Mouse (Mus musculus) limb, embryonic 12.5 days (tissue): ENCODE measurements around the gene Akt3. TPM values are rescaled to one million over a fixed set of nuclear protein-coding genes. Genes with fewer than 3 reads are reported as not detected.
A peak's percentile ranks its signal among the peaks of the same experiment; 100 is the strongest.

Experiments used
- ATAC-seq: fragments of 200-750 bp; cut with Nextera tagmentation; 2 replicates; pipeline ENCODE4 v1.8.0; 2017; ENCODE audit warnings: low read depth, moderate TSS enrichment; ENCODE audit not compliant: insufficient number of reproducible peaks, insufficient read depth, low FRiP score, low TSS enrichment
- H3K27ac ChIP-seq: fragments of 300-500 bp; sonication (generic); 2 replicates; pipeline ENCODE4 v1.5.1; 2016; ENCODE audit warnings: mild to moderate bottlenecking, moderate library complexity
- H3K27me3 ChIP-seq: fragments of 300-500 bp; sonication (generic); 2 replicates; pipeline ENCODE4 v1.6.1; 2016; ENCODE audit warnings: mild to moderate bottlenecking, moderate library complexity
- H3K36me3 ChIP-seq: fragments of 300-500 bp; sonication (generic); 2 replicates; pipeline ENCODE4 v1.6.1; 2016; ENCODE audit warnings: mild to moderate bottlenecking, moderate library complexity
- H3K4me1 ChIP-seq: fragments of 300-500 bp; sonication (generic); replicated peaks from 2 replicates; pipeline ENCODE4 v1.6.1; 2016
- H3K4me2 ChIP-seq: fragments of 300-500 bp; sonication (generic); 2 replicates; pipeline ENCODE4 v1.6.1; 2016; ENCODE audit warnings: mild to moderate bottlenecking, moderate library complexity
- H3K4me3 ChIP-seq: fragments of 300-500 bp; sonication (generic); replicated peaks from 2 replicates; pipeline ENCODE4 v1.5.1; 2016; ENCODE audit warnings: mild to moderate bottlenecking
- H3K9ac ChIP-seq: fragments of 300-500 bp; sonication (generic); replicated peaks from 2 replicates; pipeline ENCODE4 v1.6.1; 2016; ENCODE audit warnings: mild to moderate bottlenecking, moderate library complexity
- H3K9me3 ChIP-seq: fragments of 300-500 bp; sonication (generic); 2 replicates; pipeline ENCODE4 v1.6.1; 2016; ENCODE audit warnings: mild to moderate bottlenecking, moderate library complexity
- WGBS: fragments of 180-500 bp; shearing (Covaris S2); methylation state at CpG from one replicate; pipeline ENCODE4 v1.1.7; 2016; 5-methylcytosine and 5-hydroxymethylcytosine counted together
- polyA plus RNA-seq: library from polyadenylated mRNA; unstranded; fragments of >200 nt; fragmentation: Nextera tagmentation; extraction: Ambion mirVana; gene quantifications from 2 replicates; pipeline ENCODE4 v1.2.1, GENCODE M21; 2016

Gene Akt3
- 9.1 and 9.8 TPM in 2 replicates for polyA plus RNA-seq

- WGBS, result no CpG with 5 or more reads among the region's 32 CpGs
- peak; percentile 12 for ATAC-seq
- peak within 1 kb of the TSS; percentile 89 for H3K4me2 ChIP-seq
- peak within 1 kb of the TSS; percentile 96 for H3K9ac ChIP-seq
- H3K27me3 ChIP-seq, result no peaks in the 10 kb centered on the region
- peaks cover 22% of the 10 kb centered on the region for H3K4me1 ChIP-seq
- peak within 1 kb of the TSS; percentile 96 for H3K4me3 ChIP-seq
- no peaks in the 10 kb centered on the region for H3K9me3 ChIP-seq
- H3K36me3 ChIP-seq, result no peaks in the 10 kb centered on the region
- H3K27ac ChIP-seq, result peak within 1 kb of the TSS; percentile 99
Observed at GRCm38 (mm10) chr1:177258034-177258342, at the start of gene Akt3. Akt3 (minus strand) TSS chr1:177258203.

- no peak overlapping the region for H3K27ac ChIP-seq
- no peaks in the 10 kb centered on the region for H3K9me3 ChIP-seq
- H3K4me3 ChIP-seq, result no peak overlapping the region
- H3K9ac ChIP-seq, result no peak overlapping the region
- no peaks in the 10 kb centered on the region for H3K4me1 ChIP-seq
- H3K27me3 ChIP-seq, result no peaks in the 10 kb centered on the region
- no peak overlapping the region for H3K4me2 ChIP-seq
- H3K36me3 ChIP-seq, result no peaks in the 10 kb centered on the region
- no peak for ATAC-seq
- WGBS, result 88% methylated on average over 11 of the region's 11 CpGs
Observed at GRCm38 (mm10) chr1:177307549-177307948, 49.5 kb upstream of the Akt3 start.

GRCm38 (mm10) chr1:177298231-177298630, 40.2 kb upstream of the Akt3 start:
- no peak overlapping the region for H3K4me3 ChIP-seq
- ATAC-seq, result no peak
- no peak overlapping the region for H3K9ac ChIP-seq
- no peaks in the 10 kb centered on the region for H3K27me3 ChIP-seq
- H3K9me3 ChIP-seq, result no peaks in the 10 kb centered on the region
- no peak overlapping the region for H3K27ac ChIP-seq
- 92% methylated on average over 1 of the region's 1 CpGs for WGBS
- no peaks in the 10 kb centered on the region for H3K4me1 ChIP-seq
- H3K4me2 ChIP-seq, result no peak overlapping the region
- no peaks in the 10 kb centered on the region for H3K36me3 ChIP-seq

- H3K9me3 ChIP-seq, result no peaks in the 10 kb centered on the region
- H3K4me1 ChIP-seq, result peaks cover 3% of the 10 kb centered on the region; the same call in 1 of the 2 replicates
- 31% methylated on average over 3 of the region's 3 CpGs for WGBS
- H3K27me3 ChIP-seq, result no peaks in the 10 kb centered on the region
- ATAC-seq, result no peak
- no peak overlapping the region for H3K27ac ChIP-seq
- no peaks in the 10 kb centered on the region for H3K36me3 ChIP-seq
- H3K4me3 ChIP-seq, result no peak overlapping the region
- H3K9ac ChIP-seq, result no peak overlapping the region
- no peak overlapping the region for H3K4me2 ChIP-seq
Observed at GRCm38 (mm10) chr1:177286764-177287163, 28.8 kb upstream of the Akt3 start.

GRCm38 (mm10) chr1:177281925-177282324, 23.9 kb upstream of the Akt3 start:
- no peak for ATAC-seq
- H3K27ac ChIP-seq, result no peak overlapping the region

GRCm38 (mm10) chr1:177277361-177277760, 19.4 kb upstream of the Akt3 start:
- H3K27ac ChIP-seq, result no peak overlapping the region
- ATAC-seq, result no peak
- no peaks in the 10 kb centered on the region for H3K9me3 ChIP-seq
- H3K4me3 ChIP-seq, result no peak overlapping the region
- no peak overlapping the region for H3K9ac ChIP-seq
- 0 out of 2 replicates have a peak, but pooled peaks cover 5% of the 10 kb centered on the region for H3K4me1 ChIP-seq
- H3K4me2 ChIP-seq, result no peak overlapping the region
- no peaks in the 10 kb centered on the region for H3K36me3 ChIP-seq
- H3K27me3 ChIP-seq, result no peaks in the 10 kb centered on the region
- 90% methylated on average over 5 of the region's 5 CpGs for WGBS

More at GRCm38 (mm10) chr1:177281925-177282324, 23.9 kb upstream of the Akt3 start:
- Histone ChIP-seq H3K4me1 (peaks cover 8% of the 10 kb centered on the region; the same call in 1 of the 2 replicates), H3K4me2 (no peak overlapping the region), H3K36me3 (no peaks in the 10 kb centered on the region), H3K9ac (no peak overlapping the region), H3K4me3 (no peak overlapping the region), H3K9me3 (no peaks in the 10 kb centered on the region), H3K27me3 (no peaks in the 10 kb centered on the region)

GRCm38 (mm10) chr1:177267645-177268044, 9.6 kb upstream of the Akt3 start:
- Histone ChIP-seq H3K9me3 (no peaks in the 10 kb centered on the region), H3K4me1 (0 out of 2 replicates have a peak, but pooled peaks cover 3% of the 10 kb centered on the region), H3K4me2 (no peak overlapping the region), H3K4me3 (no peak overlapping the region), H3K27me3 (no peaks in the 10 kb centered on the region), H3K36me3 (no peaks in the 10 kb centered on the region), H3K9ac (no peak overlapping the region), H3K27ac (no peak overlapping the region)
- WGBS, result 69% methylated on average over 1 of the region's 1 CpGs
- no peak for ATAC-seq

- ATAC-seq, result no peak
- H3K4me1 ChIP-seq, result peaks cover 22% of the 10 kb centered on the region
- no peaks in the 10 kb centered on the region for H3K27me3 ChIP-seq
- H3K36me3 ChIP-seq, result no peaks in the 10 kb centered on the region
- no peak overlapping the region for H3K9ac ChIP-seq
- no peak overlapping the region for H3K4me3 ChIP-seq
- no peaks in the 10 kb centered on the region for H3K9me3 ChIP-seq
- H3K27ac ChIP-seq, result no peak overlapping the region
- H3K4me2 ChIP-seq, result no peak overlapping the region
- 72% methylated on average over 2 of the region's 2 CpGs for WGBS
Observed at GRCm38 (mm10) chr1:177262926-177263325, 4.9 kb upstream of the Akt3 start.

GRCm38 (mm10) chr1:177260796-177261195, 2.8 kb upstream of the Akt3 start:
- no peak overlapping the region for H3K9ac ChIP-seq
- no peak overlapping the region for H3K4me2 ChIP-seq
- H3K9me3 ChIP-seq, result no peaks in the 10 kb centered on the region
- H3K27ac ChIP-seq, result no peak overlapping the region; the same call in 1 of the 2 replicates
- no peaks in the 10 kb centered on the region for H3K36me3 ChIP-seq
- WGBS, result 61% methylated on average over 4 of the region's 4 CpGs
- H3K27me3 ChIP-seq, result no peaks in the 10 kb centered on the region
- no peak overlapping the region for H3K4me3 ChIP-seq
- H3K4me1 ChIP-seq, result peaks cover 22% of the 10 kb centered on the region
- ATAC-seq, result no peak

- WGBS, result 19% methylated on average over 16 of the region's 16 CpGs
- no peak for ATAC-seq
- peak overlapping the region; percentile 96 for H3K9ac ChIP-seq
- H3K4me2 ChIP-seq, result peak overlapping the region; percentile 89
- no peaks in the 10 kb centered on the region for H3K36me3 ChIP-seq
- H3K27me3 ChIP-seq, result no peaks in the 10 kb centered on the region
- H3K27ac ChIP-seq, result peak overlapping the region; percentile 99
- H3K9me3 ChIP-seq, result no peaks in the 10 kb centered on the region
- peak overlapping the region; percentile 96 for H3K4me3 ChIP-seq
- H3K4me1 ChIP-seq, result peaks cover 22% of the 10 kb centered on the region
Observed at GRCm38 (mm10) chr1:177259038-177259600, 1.1 kb upstream of the Akt3 start.

GRCm38 (mm10) chr1:177258343-177259037, 487 bp upstream of the Akt3 start:
- H3K4me3 ChIP-seq, result peak overlapping the region; percentile 96
- ATAC-seq, result peak; percentile 92
- peak overlapping the region; percentile 89 for H3K4me2 ChIP-seq
- H3K27me3 ChIP-seq, result no peaks in the 10 kb centered on the region
- peak overlapping the region; percentile 99 for H3K27ac ChIP-seq
- H3K9ac ChIP-seq, result peak overlapping the region; percentile 96
- no peaks in the 10 kb centered on the region for H3K9me3 ChIP-seq
- peaks cover 22% of the 10 kb centered on the region for H3K4me1 ChIP-seq
- no peaks in the 10 kb centered on the region for H3K36me3 ChIP-seq
- WGBS, result under 1% methylated on average over 44 of the region's 86 CpGs
